8 mouse cellular contexts compared by ENCODE assay signal in the genomic region with DNA sequence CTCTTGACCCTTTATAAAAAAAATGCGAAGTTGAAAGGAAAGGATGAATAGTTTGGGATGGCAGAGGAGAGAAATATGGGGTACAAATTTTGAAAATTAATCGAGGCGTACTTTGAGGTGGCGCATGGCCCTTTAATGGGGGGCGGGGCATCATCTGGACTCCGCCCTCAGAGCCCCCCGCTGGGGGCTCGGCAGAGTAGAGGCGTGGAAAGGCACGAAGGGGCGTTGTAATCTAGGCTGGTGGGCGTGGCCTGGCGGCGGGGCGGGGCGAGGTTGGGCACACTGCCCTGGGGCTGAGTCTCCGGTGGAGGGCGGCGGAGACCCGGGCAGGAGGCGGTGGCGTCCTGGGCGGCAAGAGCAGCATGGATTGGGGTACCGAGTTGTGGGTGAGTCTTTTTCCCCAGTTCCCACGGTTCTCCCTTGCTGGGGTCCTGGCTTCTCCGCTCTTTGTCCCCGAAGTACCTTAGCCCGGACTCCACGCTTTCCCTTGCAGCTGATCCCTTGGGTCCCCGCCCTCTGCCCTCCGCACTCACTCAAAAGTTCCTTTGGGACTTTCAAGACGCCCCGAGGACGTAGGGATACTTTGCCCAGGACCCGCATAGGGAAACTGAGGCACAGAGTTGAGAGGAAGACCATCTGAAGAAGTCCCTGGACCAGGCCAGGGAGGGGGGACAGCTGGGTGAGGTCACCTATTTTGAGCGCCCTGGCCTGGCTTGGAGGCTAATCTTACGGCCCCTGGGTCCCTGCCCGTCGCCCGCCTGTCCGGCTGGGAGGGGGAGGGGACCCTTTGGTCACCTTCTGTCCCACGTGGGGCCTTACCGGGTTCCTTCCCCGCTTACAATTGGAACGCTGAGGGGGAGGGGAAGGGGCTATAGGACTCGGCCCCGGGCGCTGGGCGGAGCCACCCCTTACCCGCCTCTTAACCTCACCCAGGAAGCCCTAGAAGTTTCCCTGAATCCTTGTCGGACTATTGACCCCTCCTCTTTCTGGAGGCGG. TPM values are rescaled to one million over a fixed set of nuclear protein-coding genes. Genes with fewer than 3 reads are reported as not detected.
DNase-seq lines count a peak whose midpoint lies in the region; ATAC-seq and TF ChIP-seq lines count a peak whose summit lies in the region.

Gene Trip10 (plus strand): TSS at position 270 of the 996 bp plus-strand sequence.

- peak within 1 kb of the TSS; percentile 85 for H3K4me2 ChIP-seq in lung, embryonic 14.5 days

- H3K79me2 ChIP-seq in MEL (ENCODE audit: control insufficient read depth, insufficient read depth, low read length, poor library complexity): peaks cover 13% of the 10 kb centered on the region

- peaks cover 0 to 18% of the 10 kb centered on the region in 2 experiments; a peak in 2 of 4 replicates for H3K4me1 ChIP-seq in MEL (ENCODE audit: control insufficient read depth in 1 of 2, insufficient read depth in 2 of 2, low read length in 2 of 2)
- H3K4me1 ChIP-seq in lung, embryonic 14.5 days (ENCODE audit: insufficient read depth): peaks cover 3% of the 10 kb centered on the region; the same call in 1 of the 2 replicates

- H3K4me3 ChIP-seq in MEL (ENCODE audit: control insufficient read depth in 1 of 2, insufficient read depth in 1 of 2, low read depth in 2 of 2, low read length in 2 of 2): peak within 1 kb of the TSS; percentile 91 to 92
- peak within 1 kb of the TSS; percentile 77 for H3K4me3 ChIP-seq in lung, embryonic 14.5 days (ENCODE audit: low read depth, low read length)

- peak within 1 kb of the TSS; percentile 85 for H3K9ac ChIP-seq in MEL (ENCODE audit: control insufficient read depth, low read depth, low read length, poor library complexity, severe bottlenecking)
- H3K9ac ChIP-seq in lung, embryonic 14.5 days: peak within 1 kb of the TSS; percentile 76

- TF ChIP-seq CTCF in MEL (IDR thresholded peaks at IDR 0.05 in 2 of 3, conservative IDR thresholded peaks at IDR 0.05 in 1 of 3; ENCODE audit: control insufficient read depth in 1 of 3, insufficient read depth in 1 of 3, low read depth in 2 of 3, low read length in 3 of 3, poor library complexity in 1 of 3, severe bottlenecking in 1 of 3): peak in 2 of 3 experiments; percentile 3 to 25; a peak in 3 of 6 replicates
- TF ChIP-seq CTCF in lung, embryonic 14.5 days (IDR thresholded peaks at IDR 0.05; ENCODE audit: low read depth): no peak

- H3K27ac ChIP-seq in MEL (ENCODE audit: control insufficient read depth, low read depth, low read length): peak within 1 kb of the TSS; percentile 81
- peak within 1 kb of the TSS; percentile 79 for H3K27ac ChIP-seq in lung, embryonic 14.5 days (ENCODE audit: low read depth)

- TF ChIP-seq EP300 in MEL (IDR thresholded peaks at IDR 0.05; ENCODE audit: low read depth in 1 of 2, low read length in 2 of 2): no peak

- peaks cover 0 to 7% of the 10 kb centered on the region in 2 experiments; a peak in 2 of 4 replicates for H3K36me3 ChIP-seq in MEL (ENCODE audit: control insufficient read depth in 1 of 2, insufficient read depth in 2 of 2, low read length in 2 of 2)
- peaks cover 26% of the 10 kb centered on the region for H3K36me3 ChIP-seq in lung, embryonic 14.5 days (ENCODE audit: insufficient read depth)

- TF ChIP-seq RAD21 in MEL (IDR thresholded peaks at IDR 0.05; ENCODE audit: low read depth, low read length): no peak; the same call in 1 of the 2 replicates

- WGBS in lung, embryonic 14.5 days: under 1% methylated on average over 52 of the region's 52 CpGs

- H3K9me3 ChIP-seq in MEL (replicated peaks; ENCODE audit: insufficient read depth, low read length): no peaks in the 10 kb centered on the region
- no peaks in the 10 kb centered on the region for H3K9me3 ChIP-seq in lung, embryonic 14.5 days (ENCODE audit: low read depth, low read length)

- 0 out of 2 replicates have a peak, but pooled peaks have one; percentile 6 for ATAC-seq in frontal cortex, adult (ENCODE audit: low TSS enrichment)
- peak; percentile 28 to 47 for ATAC-seq in hematopoietic stem cell, adult 5-6 weeks (replicated peaks in 1 of 2; ENCODE audit: insufficient read depth in 1 of 2, low FRiP score in 2 of 2, low TSS enrichment in 1 of 2, low read depth in 1 of 2, poor library complexity in 2 of 2, severe bottlenecking in 2 of 2)
- ATAC-seq in lung, embryonic 14.5 days (ENCODE audit: insufficient read depth): peak; percentile 26
- ATAC-seq in neutrophil, adult 5-6 weeks (ENCODE audit: extremely low read depth, insufficient number of reproducible peaks, low FRiP score, poor library complexity, severe bottlenecking): peak; percentile 36

- no peaks in the 10 kb centered on the region for H3K27me3 ChIP-seq in MEL (ENCODE audit: control insufficient read depth in 1 of 2, insufficient read depth in 2 of 2, low read length in 2 of 2)
- H3K27me3 ChIP-seq in lung, embryonic 14.5 days (ENCODE audit: insufficient read depth, low read length): no peaks in the 10 kb centered on the region

- TF ChIP-seq POLR2A in MEL (IDR thresholded peaks at IDR 0.05; ENCODE audit: control insufficient read depth in 1 of 2, insufficient read depth in 1 of 2, low read depth in 1 of 2, low read length in 2 of 2, poor library complexity in 1 of 2): peak in 1 of 2 experiments; percentile 58; a peak in 2 of 4 replicates

- peak; percentile 91 for DNase-seq in MEL (ENCODE audit: low read depth, low spot score)
- peak; percentile 88 for DNase-seq in cerebellum, adult 8-10 months
- peak; percentile 82 to 86 for DNase-seq in layer of hippocampus, adult 8-10 months (ENCODE audit: low spot score in 2 of 2)
- DNase-seq in lung, embryonic 14.5 days: peak; percentile 97
- DNase-seq in testis, postnatal 14 days (ENCODE audit: low spot score): peak; percentile 92

TF ChIP-seq in MEL, 35 proteins besides CTCF, POLR2A, EP300 and RAD21:
- peak; percentile 26; the same call in 1 of the 2 replicates for TF ChIP-seq MYC (IDR thresholded peaks at IDR 0.05; ENCODE audit: low read depth, low read length)
- no peak for TF ChIP-seq GATA1 (IDR thresholded peaks at IDR 0.05; ENCODE audit: low read depth, low read length)
- peak; percentile 57; the same call in 1 of the 2 replicates for TF ChIP-seq MAZ (IDR thresholded peaks at IDR 0.05; ENCODE audit: low read depth, low read length)
- TF ChIP-seq USF1 (IDR thresholded peaks at IDR 0.05; ENCODE audit: low read depth, low read length): peak; percentile 34; the same call in 1 of the 2 replicates
- TF ChIP-seq POLR2AphosphoS2 (IDR thresholded peaks at IDR 0.05; ENCODE audit: low read length): no peak
- no peak for TF ChIP-seq GABPA (IDR thresholded peaks at IDR 0.05; ENCODE audit: low read depth, low read length)
- TF ChIP-seq SMC3 (IDR thresholded peaks at IDR 0.05; ENCODE audit: low read depth, low read length): no peak
- TF ChIP-seq ZKSCAN1 (IDR thresholded peaks at IDR 0.05; ENCODE audit: low read depth, low read length): no peak
- TF ChIP-seq CHD1 (IDR thresholded peaks at IDR 0.05; ENCODE audit: low read depth, low read length): no peak
- peak; percentile 52 for TF ChIP-seq NELFE (IDR thresholded peaks at IDR 0.05; ENCODE audit: low read depth, low read length)
- TF ChIP-seq MXI1 (IDR thresholded peaks at IDR 0.05; ENCODE audit: low read depth, low read length): peak; percentile 57; the same call in 1 of the 2 replicates
- 0 out of 2 replicates have a peak, but pooled peaks have one; percentile 29 for TF ChIP-seq TBP (IDR thresholded peaks at IDR 0.05; ENCODE audit: low read depth, low read length)
- 0 out of 2 replicates have a peak, but pooled peaks have one; percentile 13 for TF ChIP-seq MAX (IDR thresholded peaks at IDR 0.05; ENCODE audit: low read length)
- peak; percentile 75 for TF ChIP-seq HCFC1 (IDR thresholded peaks at IDR 0.05; ENCODE audit: low read depth, low read length)
- TF ChIP-seq SIN3A (IDR thresholded peaks at IDR 0.05; ENCODE audit: low read length): peak; percentile 73

RNA-seq across cellular contexts. Expression of gene Trip10, which starts in this region (rescaled TPM):
- total RNA-seq in MEL (2012; rRNA removed): 8.9 and 10.9 TPM in 2 replicates
- 10 to 100 TPM in 1 of 2 experiments, not detected in 1; 20.8 TPM for polyA plus RNA-seq in MEL (2012; ENCODE audit: insufficient read depth in 1 of 2, insufficient read length in 2 of 2, low read depth in 1 of 2, low replicate concordance in 2 of 2, missing spikeins in 1 of 2)
- total RNA-seq in hematopoietic stem cell, adult 5-6 weeks (2017): 9.4 and 17.9 TPM in 2 replicates
- 10 to 100 TPM in 3 of 4 experiments, 1 to 10 TPM in 1; 8.1 to 12.3 (median 11.6) TPM for total RNA-seq in layer of hippocampus, adult 8-10 months (2022)
- polyA plus RNA-seq in lung, embryonic 14.5 days (2014; fragmentation: Nextera tagmentation; extraction: Ambion mirVana): 39.9 and 40.3 TPM in 2 replicates
- total RNA-seq in neutrophil, adult 5-6 weeks (2017): 3.4 and 4.1 TPM in 2 replicates

Comparison
In these comparisons a context has a peak if more than half of its experiments do, and no peak if none do; other contexts are left out.
1. Peak in every context shown above with its lines: DNase-seq, ATAC-seq, H3K4me3 ChIP-seq and H3K27ac ChIP-seq.